8 mouse cellular contexts compared by ENCODE assay signal in genomic region chr4:59003806-59004200, GRCm38 (mm10). TPM values are rescaled to one million over a fixed set of nuclear protein-coding genes. Genes with fewer than 3 reads are reported as not detected.
A peak's percentile ranks its signal among the peaks of the same experiment; 100 is the strongest.
DNase-seq lines count a peak whose midpoint lies in the region; ATAC-seq and TF ChIP-seq lines count a peak whose summit lies in the region.

No protein-coding gene starts in this region.

- 18% methylated on average over 7 of the region's 7 CpGs for WGBS in lung, embryonic 14.5 days
- 33% methylated on average over 7 of the region's 7 CpGs for WGBS in neural tube, embryonic 14.5 days

- ATAC-seq in lung, embryonic 14.5 days (ENCODE audit: insufficient read depth): no peak
- 0 out of 2 replicates have a peak, but pooled peaks have one; percentile 4 for ATAC-seq in erythroblast, adult 5-6 weeks (replicated peaks; ENCODE audit: low FRiP score, poor library complexity, severe bottlenecking)
- ATAC-seq in neural tube, embryonic 14.5 days (ENCODE audit: low read depth): no peak

- no peak for DNase-seq in lung, embryonic 14.5 days
- no peak for DNase-seq in lung, postnatal 36 days
- peak; percentile 14 for DNase-seq in kidney, postnatal 14 days
- DNase-seq in frontal cortex, postnatal 10 days (ENCODE audit: low spot score in 2 of 2): no peak
- no peak for DNase-seq in cerebellum, postnatal 25 days
- DNase-seq in urinary bladder, postnatal 25 days (ENCODE audit: low spot score): no peak

- no peaks in the 10 kb centered on the region for H3K27me3 ChIP-seq in lung, embryonic 14.5 days (ENCODE audit: insufficient read depth, low read length)
- H3K27me3 ChIP-seq in neural tube, embryonic 14.5 days (ENCODE audit: control insufficient read depth, insufficient read depth, low read length): no peaks in the 10 kb centered on the region

- H3K4me3 ChIP-seq in lung, embryonic 14.5 days (ENCODE audit: low read depth, low read length): peak overlapping the region; percentile 92
- peak overlapping the region; percentile 89 for H3K4me3 ChIP-seq in neural tube, embryonic 14.5 days (ENCODE audit: low read depth, low read length)

- peaks cover 11% of the 10 kb centered on the region; the same call in 1 of the 2 replicates for H3K4me1 ChIP-seq in lung, embryonic 14.5 days (ENCODE audit: insufficient read depth)
- peaks cover 14% of the 10 kb centered on the region for H3K4me1 ChIP-seq in neural tube, embryonic 14.5 days (ENCODE audit: control insufficient read depth, insufficient read depth, low read length)

- peak overlapping the region; percentile 88 for H3K9ac ChIP-seq in lung, embryonic 14.5 days
- H3K9ac ChIP-seq in neural tube, embryonic 14.5 days (replicated peaks; ENCODE audit: low read depth, low read length): peak overlapping the region; percentile 93

- no peaks in the 10 kb centered on the region for H3K9me3 ChIP-seq in lung, embryonic 14.5 days (ENCODE audit: low read depth, low read length)
- H3K9me3 ChIP-seq in neural tube, embryonic 14.5 days (ENCODE audit: control insufficient read depth, low read length): no peaks in the 10 kb centered on the region

- H3K36me3 ChIP-seq in lung, embryonic 14.5 days (ENCODE audit: insufficient read depth): no peaks in the 10 kb centered on the region
- no peaks in the 10 kb centered on the region for H3K36me3 ChIP-seq in neural tube, embryonic 14.5 days (ENCODE audit: control insufficient read depth, insufficient read depth, low read length)

- no peak for TF ChIP-seq CTCF in lung, embryonic 14.5 days (IDR thresholded peaks at IDR 0.05; ENCODE audit: low read depth)

- H3K4me2 ChIP-seq in lung, embryonic 14.5 days: peak overlapping the region; percentile 87
- H3K4me2 ChIP-seq in neural tube, embryonic 14.5 days (ENCODE audit: low read depth, low read length): peak overlapping the region; percentile 87

- 0 out of 2 replicates have a peak overlapping the region, but pooled peaks have one; percentile 88 for H3K27ac ChIP-seq in lung, embryonic 14.5 days (ENCODE audit: low read depth)
- no peak overlapping the region; the same call in 1 of the 2 replicates for H3K27ac ChIP-seq in neural tube, embryonic 14.5 days (ENCODE audit: low read depth, low read length)

RNA-seq across cellular contexts. Expression of gene Gm20503, which starts 0.8 kb away (rescaled TPM):
- polyA plus RNA-seq in lung, embryonic 14.5 days (2014; fragmentation: Nextera tagmentation; extraction: Ambion mirVana): 13.1 and 13.6 TPM in 2 replicates
- not detected in 2 replicates for total RNA-seq in erythroblast, adult 5-6 weeks (2015; ENCODE audit: low replicate concordance)
- not detected in 2 replicates for total RNA-seq in erythroblast, adult 5-6 weeks (2017; ENCODE audit: low replicate concordance)
- polyA plus RNA-seq in neural tube, embryonic 14.5 days (2014; fragmentation: Nextera tagmentation; extraction: Ambion mirVana): 8.4 and 10.2 TPM in 2 replicates

RNA-seq across cellular contexts. Expression of gene Dnajc25, which starts 8.9 kb away (rescaled TPM):
- 12.1 and 14.8 TPM in 2 replicates for polyA plus RNA-seq in lung, embryonic 14.5 days (2014; fragmentation: Nextera tagmentation; extraction: Ambion mirVana)
- 2.9 and 3.1 TPM in 2 replicates for total RNA-seq in erythroblast, adult 5-6 weeks (2015; ENCODE audit: low replicate concordance)
- 3.3 and 4.2 TPM in 2 replicates for total RNA-seq in erythroblast, adult 5-6 weeks (2017; ENCODE audit: low replicate concordance)
- 6.9 and 7.4 TPM in 2 replicates for polyA plus RNA-seq in neural tube, embryonic 14.5 days (2014; fragmentation: Nextera tagmentation; extraction: Ambion mirVana)

RNA-seq across cellular contexts. Expression of gene Ptgr1, which starts 16.9 kb away (rescaled TPM):
- polyA plus RNA-seq in lung, embryonic 14.5 days (2014; fragmentation: Nextera tagmentation; extraction: Ambion mirVana): 26.2 and 26.3 TPM in 2 replicates
- total RNA-seq in erythroblast, adult 5-6 weeks (2015; ENCODE audit: low replicate concordance): 14.6 and 25.0 TPM in 2 replicates
- 6.0 and 8.3 TPM in 2 replicates for total RNA-seq in erythroblast, adult 5-6 weeks (2017; ENCODE audit: low replicate concordance)
- 3.6 and 3.7 TPM in 2 replicates for polyA plus RNA-seq in neural tube, embryonic 14.5 days (2014; fragmentation: Nextera tagmentation; extraction: Ambion mirVana)

RNA-seq across cellular contexts. Expression of gene Gng10, which starts 31.1 kb away (rescaled TPM):
- polyA plus RNA-seq in lung, embryonic 14.5 days (2014; fragmentation: Nextera tagmentation; extraction: Ambion mirVana): 123 and 137 TPM in 2 replicates
- total RNA-seq in erythroblast, adult 5-6 weeks (2015; ENCODE audit: low replicate concordance): 27.2 and 34.6 TPM in 2 replicates
- total RNA-seq in erythroblast, adult 5-6 weeks (2017; ENCODE audit: low replicate concordance): 11.2 and 17.6 TPM in 2 replicates
- polyA plus RNA-seq in neural tube, embryonic 14.5 days (2014; fragmentation: Nextera tagmentation; extraction: Ambion mirVana): 197 and 226 TPM in 2 replicates
